Mouse (Mus musculus): ENCODE results near the gene Il10ra. TPM values are rescaled to one million over a fixed set of nuclear protein-coding genes. Genes with fewer than 3 reads are reported as not detected.

Gene Il10ra
- total and polyA plus RNA-seq, 2 experiments, result 2.7 to 2.9 TPM

- H3K27me3 ChIP-seq (ENCODE audit: control insufficient read depth, insufficient read depth, low read length), result no peaks in the 10 kb centered on the region
- no peak for TF ChIP-seq POLR2A (IDR thresholded peaks at IDR 0.05; ENCODE audit: extremely low read depth, insufficient read depth, low read length)
- no peak for TF ChIP-seq CTCF (IDR thresholded peaks at IDR 0.05; ENCODE audit: low read depth, low read length)
- no peak for DNase-seq (ENCODE audit: extremely low read depth, low read depth, low spot score)
- no peaks in the 10 kb centered on the region for H3K4me1 ChIP-seq (ENCODE audit: control insufficient read depth, insufficient read depth, low read length)
- H3K79me2 ChIP-seq (ENCODE audit: control insufficient read depth, insufficient read depth, low read length), result no peaks in the 10 kb centered on the region
- H3K9ac ChIP-seq (ENCODE audit: low read depth, low read length), result no peak overlapping the region
- no peak overlapping the region for H3K4me3 ChIP-seq (ENCODE audit: insufficient read depth, low read depth, low read length)
- no peaks in the 10 kb centered on the region for H3K36me3 ChIP-seq (ENCODE audit: control insufficient read depth, insufficient read depth, low read length)
- 86% methylated on average over 5 of the region's 5 CpGs for WGBS
- H3K27ac ChIP-seq (replicated peaks; ENCODE audit: insufficient read depth, low read depth, low read length), result no peak overlapping the region
These were observed 13.5 kb upstream of the Il10ra start for GRCm38 (mm10) chr9:45282466-45282865.

GRCm38 (mm10) chr9:45280891-45281290, 11.9 kb upstream of the Il10ra start:
- Histone ChIP-seq H3K36me3 (ENCODE audit: control insufficient read depth, insufficient read depth, low read length) (no peaks in the 10 kb centered on the region), H3K27ac (replicated peaks; ENCODE audit: insufficient read depth, low read depth, low read length) (no peak overlapping the region), H3K27me3 (ENCODE audit: control insufficient read depth, insufficient read depth, low read length) (no peaks in the 10 kb centered on the region), H3K4me1 (ENCODE audit: control insufficient read depth, insufficient read depth, low read length) (no peaks in the 10 kb centered on the region), H3K79me2 (ENCODE audit: control insufficient read depth, insufficient read depth, low read length) (no peaks in the 10 kb centered on the region), H3K4me3 (ENCODE audit: insufficient read depth, low read depth, low read length) (no peak overlapping the region), H3K9ac (ENCODE audit: low read depth, low read length) (no peak overlapping the region)
- 86% methylated on average over 3 of the region's 3 CpGs for WGBS
- DNase-seq (ENCODE audit: extremely low read depth, low read depth, low spot score), result no peak
- TF ChIP-seq POLR2A (IDR thresholded peaks at IDR 0.05; ENCODE audit: extremely low read depth, insufficient read depth, low read length), result no peak
- TF ChIP-seq CTCF (IDR thresholded peaks at IDR 0.05; ENCODE audit: low read depth, low read length), result no peak

GRCm38 (mm10) chr9:45280059-45280458, 11.1 kb upstream of the Il10ra start:
- H3K79me2 ChIP-seq (ENCODE audit: control insufficient read depth, insufficient read depth, low read length), result no peaks in the 10 kb centered on the region
- H3K4me1 ChIP-seq (ENCODE audit: control insufficient read depth, insufficient read depth, low read length), result no peaks in the 10 kb centered on the region
- no peaks in the 10 kb centered on the region for H3K27me3 ChIP-seq (ENCODE audit: control insufficient read depth, insufficient read depth, low read length)
- no peaks in the 10 kb centered on the region for H3K36me3 ChIP-seq (ENCODE audit: control insufficient read depth, insufficient read depth, low read length)
- WGBS, result 86% methylated on average over 3 of the region's 3 CpGs
- H3K4me3 ChIP-seq (ENCODE audit: insufficient read depth, low read depth, low read length), result no peak overlapping the region
- no peak for DNase-seq (ENCODE audit: extremely low read depth, low read depth, low spot score)
- H3K27ac ChIP-seq (replicated peaks; ENCODE audit: insufficient read depth, low read depth, low read length), result no peak overlapping the region
- no peak for TF ChIP-seq CTCF (IDR thresholded peaks at IDR 0.05; ENCODE audit: low read depth, low read length)
- no peak for TF ChIP-seq POLR2A (IDR thresholded peaks at IDR 0.05; ENCODE audit: extremely low read depth, insufficient read depth, low read length)
- no peak overlapping the region for H3K9ac ChIP-seq (ENCODE audit: low read depth, low read length)

- TF ChIP-seq POLR2A (IDR thresholded peaks at IDR 0.05; ENCODE audit: extremely low read depth, insufficient read depth, low read length), result no peak
- no peak for TF ChIP-seq CTCF (IDR thresholded peaks at IDR 0.05; ENCODE audit: low read depth, low read length)
- no peaks in the 10 kb centered on the region for H3K36me3 ChIP-seq (ENCODE audit: control insufficient read depth, insufficient read depth, low read length)
- H3K9ac ChIP-seq (ENCODE audit: low read depth, low read length), result no peak overlapping the region
- WGBS, result 88% methylated on average over 2 of the region's 2 CpGs
- no peaks in the 10 kb centered on the region for H3K27me3 ChIP-seq (ENCODE audit: control insufficient read depth, insufficient read depth, low read length)
- no peak overlapping the region for H3K4me3 ChIP-seq (ENCODE audit: insufficient read depth, low read depth, low read length)
- H3K79me2 ChIP-seq (ENCODE audit: control insufficient read depth, insufficient read depth, low read length), result no peaks in the 10 kb centered on the region
- H3K4me1 ChIP-seq (ENCODE audit: control insufficient read depth, insufficient read depth, low read length), result peaks cover 2% of the 10 kb centered on the region; the same call in 1 of the 2 replicates
- no peak overlapping the region for H3K27ac ChIP-seq (replicated peaks; ENCODE audit: insufficient read depth, low read depth, low read length)
- DNase-seq (ENCODE audit: extremely low read depth, low read depth, low spot score), result no peak
These were observed 5.7 kb upstream of the Il10ra start for GRCm38 (mm10) chr9:45274635-45275034.

GRCm38 (mm10) chr9:45274218-45274617, 5.3 kb upstream of the Il10ra start:
- Histone ChIP-seq H3K9ac (ENCODE audit: low read depth, low read length) (no peak overlapping the region), H3K4me3 (ENCODE audit: insufficient read depth, low read depth, low read length) (no peak overlapping the region), H3K36me3 (ENCODE audit: control insufficient read depth, insufficient read depth, low read length) (no peaks in the 10 kb centered on the region), H3K27me3 (ENCODE audit: control insufficient read depth, insufficient read depth, low read length) (no peaks in the 10 kb centered on the region), H3K27ac (replicated peaks; ENCODE audit: insufficient read depth, low read depth, low read length) (no peak overlapping the region; the same call in 1 of the 2 replicates), H3K79me2 (ENCODE audit: control insufficient read depth, insufficient read depth, low read length) (no peaks in the 10 kb centered on the region), H3K4me1 (ENCODE audit: control insufficient read depth, insufficient read depth, low read length) (peaks cover 2% of the 10 kb centered on the region; the same call in 1 of the 2 replicates)
- TF ChIP-seq POLR2A (IDR thresholded peaks at IDR 0.05; ENCODE audit: extremely low read depth, insufficient read depth, low read length) (no peak), CTCF (IDR thresholded peaks at IDR 0.05; ENCODE audit: low read depth, low read length) (no peak)
- 78% methylated on average over 4 of the region's 4 CpGs for WGBS
- DNase-seq (ENCODE audit: extremely low read depth, low read depth, low spot score), result no peak

- Histone ChIP-seq H3K9ac (ENCODE audit: low read depth, low read length) (no peak overlapping the region), H3K36me3 (ENCODE audit: control insufficient read depth, insufficient read depth, low read length) (no peaks in the 10 kb centered on the region), H3K27me3 (ENCODE audit: control insufficient read depth, insufficient read depth, low read length) (peaks cover 3% of the 10 kb centered on the region; the same call in 1 of the 2 replicates), H3K4me1 (ENCODE audit: control insufficient read depth, insufficient read depth, low read length) (peaks cover 2% of the 10 kb centered on the region; the same call in 1 of the 2 replicates), H3K79me2 (ENCODE audit: control insufficient read depth, insufficient read depth, low read length) (0 out of 2 replicates have a peak, but pooled peaks cover 2% of the 10 kb centered on the region), H3K27ac (replicated peaks; ENCODE audit: insufficient read depth, low read depth, low read length) (no peak overlapping the region), H3K4me3 (ENCODE audit: insufficient read depth, low read depth, low read length) (no peak overlapping the region)
- no peak for DNase-seq (ENCODE audit: extremely low read depth, low read depth, low spot score)
- TF ChIP-seq POLR2A (IDR thresholded peaks at IDR 0.05; ENCODE audit: extremely low read depth, insufficient read depth, low read length), result no peak
- no peak for TF ChIP-seq CTCF (IDR thresholded peaks at IDR 0.05; ENCODE audit: low read depth, low read length)
- 56% methylated on average over 5 of the region's 5 CpGs for WGBS
These were observed 3.3 kb upstream of the Il10ra start for GRCm38 (mm10) chr9:45272213-45272612.
